Mouse (Mus musculus) erythroblast, embryonic 14.5 days (primary cell): ENCODE data around the gene Whamm. TPM values are rescaled to one million over a fixed set of nuclear protein-coding genes. Genes with fewer than 3 reads are reported as not detected.

Experiments used
- H3K27me3 ChIP-seq: 2 replicates; pipeline ENCODE4 v1.6.1; 2012; ENCODE audit warnings: inconsistent platforms; ENCODE audit not compliant: control insufficient read depth
- H3K36me3 ChIP-seq: 2 replicates; pipeline ENCODE4 v1.6.1; 2012; ENCODE audit warnings: mild to moderate bottlenecking, inconsistent platforms; ENCODE audit not compliant: control insufficient read depth
- H3K4me1 ChIP-seq: 2 replicates; pipeline ENCODE4 v1.6.1; 2012; ENCODE audit warnings: inconsistent platforms; ENCODE audit not compliant: control insufficient read depth
- H3K4me3 ChIP-seq: replicated peaks from 2 replicates; pipeline ENCODE3; 2012; ENCODE audit warnings: moderate library complexity, mild to moderate bottlenecking, inconsistent platforms
- H3K9me3 ChIP-seq: 2 replicates; pipeline ENCODE4 v1.6.1; 2012; ENCODE audit warnings: low read length, inconsistent platforms, mixed read lengths; ENCODE audit not compliant: control insufficient read depth
- GATA1 ChIP-seq: IDR thresholded peaks from 2 replicates; pipeline ENCODE4 v1.6.1; 2012; ENCODE audit warnings: low read length, inconsistent platforms, mixed read lengths
- TAL1 ChIP-seq: IDR thresholded peaks from 3 replicates; pipeline ENCODE4 v1.6.1; 2012; ENCODE audit warnings: low read length, inconsistent platforms, mixed read lengths
- polyA plus RNA-seq: library from polyadenylated mRNA; stranded (reverse); fragments of >175 nt; gene quantifications from 2 replicates; pipeline ENCODE4 v1.2.3, GENCODE M21; 2012

Gene Whamm
- 3.9 and 4.5 TPM in 2 replicates for polyA plus RNA-seq

DNA sequence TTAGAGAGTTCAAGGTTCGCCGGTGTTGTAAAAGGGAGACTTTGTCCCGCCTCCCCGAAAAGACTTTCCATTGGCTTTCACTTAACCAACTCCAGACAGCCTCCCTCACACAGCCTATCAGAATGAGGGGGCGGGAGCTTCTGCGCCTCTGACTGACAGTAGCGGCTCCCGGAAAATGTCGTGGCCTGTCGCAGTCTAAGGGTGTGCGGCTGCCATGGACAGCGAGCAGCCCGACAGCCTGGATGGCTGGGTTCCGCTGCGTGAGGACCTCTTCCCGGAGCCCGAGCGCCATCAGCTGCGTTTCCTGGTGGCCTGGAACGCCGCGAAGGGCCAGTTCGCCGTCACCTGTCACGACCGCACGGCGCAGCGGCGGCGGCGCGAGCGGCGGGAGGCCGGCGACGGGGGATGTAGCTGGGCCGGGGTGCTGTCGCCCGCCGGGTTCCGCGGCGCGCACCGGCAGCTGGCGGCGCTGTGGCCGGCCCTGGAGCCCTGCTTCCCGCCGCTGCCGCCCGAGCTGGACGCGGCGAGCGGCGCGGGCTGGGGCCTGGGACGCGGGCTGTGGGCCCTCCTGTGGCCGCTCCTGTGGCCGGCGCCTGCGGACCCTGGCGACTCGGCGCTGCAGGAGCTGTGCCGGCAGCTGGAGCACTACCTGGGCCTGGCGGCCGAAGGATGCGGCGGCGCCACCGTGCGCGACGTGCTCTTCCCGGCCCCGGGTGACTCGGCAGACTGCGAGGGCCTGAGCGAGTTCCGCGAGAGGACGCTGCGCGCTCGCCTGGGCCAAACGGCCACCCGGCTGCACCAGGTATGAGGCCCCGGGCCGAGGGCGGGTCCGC is at the start of gene Whamm:
TSS of gene Whamm (plus strand) at position 159 of the 833 bp plus-strand sequence.
- no peaks in the 10 kb centered on the region for H3K27me3 ChIP-seq
- H3K9me3 ChIP-seq, result no peaks in the 10 kb centered on the region
- H3K36me3 ChIP-seq, result peaks cover 29% of the 10 kb centered on the region
- TF ChIP-seq TAL1 (no peak), GATA1 (no peak)
- H3K4me3 ChIP-seq, result peak within 1 kb of the TSS; percentile 89
- H3K4me1 ChIP-seq, result peaks cover 37% of the 10 kb centered on the region

DNA sequence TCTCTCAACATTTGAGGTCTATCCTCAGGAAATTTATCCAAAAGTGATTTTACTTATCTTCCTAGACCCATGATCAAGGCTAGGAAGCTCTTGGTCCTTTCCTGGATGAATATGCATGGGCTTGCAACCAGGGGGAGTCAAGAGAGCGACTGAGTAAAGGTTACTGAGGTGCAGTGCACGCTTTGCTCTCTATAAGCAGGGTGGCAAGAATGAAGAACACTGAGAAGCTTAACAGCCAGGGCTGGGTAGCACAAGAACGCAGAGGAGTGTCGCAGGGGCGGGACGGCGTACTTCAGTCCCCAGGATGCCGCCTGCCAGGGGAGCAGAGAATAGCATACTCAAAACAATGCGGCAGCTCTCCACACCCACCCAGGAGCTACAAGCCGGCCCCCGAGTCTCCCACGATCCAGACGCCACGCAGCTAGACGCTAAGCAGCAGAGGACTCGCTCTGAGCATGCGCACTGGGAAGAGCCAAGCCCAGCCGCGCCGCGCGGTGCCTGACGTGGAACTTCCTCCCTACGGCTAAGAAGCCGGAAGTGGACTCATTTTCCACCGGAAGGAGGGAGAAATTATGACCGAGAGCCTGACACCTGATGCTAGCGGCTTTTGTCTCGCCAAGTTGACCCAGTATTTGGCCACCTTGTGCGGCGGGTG is 47.9 kb upstream of the Whamm start:
- TF ChIP-seq TAL1, result no peak
- TF ChIP-seq GATA1, result no peak
- H3K4me3 ChIP-seq, result peak overlapping the region; percentile 82

DNA sequence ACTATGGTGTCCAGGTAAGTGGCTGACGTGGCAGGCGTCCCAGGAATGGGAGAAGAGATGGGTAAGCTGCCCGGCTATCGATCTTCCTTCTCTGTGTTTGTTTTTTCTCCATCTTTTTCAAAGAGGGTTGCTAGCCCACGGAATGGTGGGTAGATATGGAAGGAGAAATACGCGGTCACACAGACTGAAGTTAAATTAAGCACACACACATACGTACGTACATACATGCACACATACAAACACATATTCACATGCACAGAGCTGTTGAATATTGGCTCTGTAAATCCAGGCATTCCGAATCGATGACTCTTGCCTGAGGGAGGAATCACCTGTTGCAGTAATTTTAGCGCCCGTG is 47.4 kb upstream of the Whamm start:
- Histone ChIP-seq H3K27me3 (peaks cover 6% of the 10 kb centered on the region; the same call in 1 of the 2 replicates), H3K36me3 (peaks cover 28% of the 10 kb centered on the region), H3K9me3 (no peaks in the 10 kb centered on the region), H3K4me3 (peak overlapping the region; percentile 82), H3K4me1 (peaks cover 23% of the 10 kb centered on the region)
- TF ChIP-seq TAL1 (no peak), GATA1 (no peak)

More for the DNA sequence above, 47.9 kb upstream of the Whamm start:
- no peaks in the 10 kb centered on the region for H3K9me3 ChIP-seq
- H3K36me3 ChIP-seq, result peaks cover 23% of the 10 kb centered on the region
- peaks cover 23% of the 10 kb centered on the region for H3K4me1 ChIP-seq
- H3K27me3 ChIP-seq, result peaks cover 6% of the 10 kb centered on the region; the same call in 1 of the 2 replicates

DNA sequence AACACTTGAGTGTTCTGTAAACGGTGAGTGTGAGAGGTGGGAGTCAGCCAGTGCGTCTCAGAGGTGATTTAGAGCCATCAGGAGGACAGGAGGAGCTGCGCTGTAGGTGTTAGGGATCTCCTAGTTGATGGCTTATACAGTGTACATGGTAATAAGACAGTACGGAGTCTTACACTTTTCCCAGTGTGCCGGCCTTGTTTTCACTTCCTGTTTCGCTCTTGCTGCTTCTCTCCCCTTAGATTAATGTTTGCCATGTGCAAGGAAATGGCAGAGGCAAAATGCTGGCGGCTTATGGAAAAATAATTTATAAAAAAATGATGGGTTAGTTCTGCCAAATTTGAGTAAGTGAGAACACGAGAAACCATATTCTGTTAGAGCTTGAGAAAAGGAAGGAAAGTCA is 42.1 kb upstream of the Whamm start:
- TF ChIP-seq TAL1 (no peak), GATA1 (no peak)
- peaks cover under 1% of the 10 kb centered on the region for H3K9me3 ChIP-seq
- no peaks in the 10 kb centered on the region for H3K27me3 ChIP-seq
- H3K4me1 ChIP-seq, result peaks cover 11% of the 10 kb centered on the region
- H3K4me3 ChIP-seq, result no peak overlapping the region
- peaks cover 79% of the 10 kb centered on the region for H3K36me3 ChIP-seq

DNA sequence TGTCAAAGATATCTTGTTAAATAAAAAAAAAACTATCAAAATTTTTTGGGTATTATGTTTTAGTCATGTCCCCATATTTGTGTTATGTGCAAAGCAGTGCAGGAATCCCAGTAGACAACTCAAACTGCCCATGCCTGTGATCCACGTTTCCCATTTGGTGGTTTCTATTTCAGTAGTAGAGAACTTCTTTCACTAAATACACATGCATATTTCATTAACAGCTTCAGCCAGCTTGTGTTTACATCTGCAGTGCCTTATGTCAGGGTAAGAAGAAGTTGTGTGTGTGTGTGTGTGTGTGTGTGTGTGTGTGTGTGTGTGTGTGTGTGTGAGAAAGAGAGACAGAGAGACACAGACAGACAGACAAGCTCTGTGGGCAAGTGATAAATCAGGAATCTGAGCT is 39.6 kb upstream of the Whamm start:
- peaks cover 90% of the 10 kb centered on the region for H3K36me3 ChIP-seq
- peaks cover 5% of the 10 kb centered on the region for H3K9me3 ChIP-seq
- H3K4me1 ChIP-seq, result peaks cover 3% of the 10 kb centered on the region; the same call in 1 of the 2 replicates
- no peaks in the 10 kb centered on the region for H3K27me3 ChIP-seq
- TF ChIP-seq GATA1 (no peak), TAL1 (no peak)
- H3K4me3 ChIP-seq, result no peak overlapping the region

DNA sequence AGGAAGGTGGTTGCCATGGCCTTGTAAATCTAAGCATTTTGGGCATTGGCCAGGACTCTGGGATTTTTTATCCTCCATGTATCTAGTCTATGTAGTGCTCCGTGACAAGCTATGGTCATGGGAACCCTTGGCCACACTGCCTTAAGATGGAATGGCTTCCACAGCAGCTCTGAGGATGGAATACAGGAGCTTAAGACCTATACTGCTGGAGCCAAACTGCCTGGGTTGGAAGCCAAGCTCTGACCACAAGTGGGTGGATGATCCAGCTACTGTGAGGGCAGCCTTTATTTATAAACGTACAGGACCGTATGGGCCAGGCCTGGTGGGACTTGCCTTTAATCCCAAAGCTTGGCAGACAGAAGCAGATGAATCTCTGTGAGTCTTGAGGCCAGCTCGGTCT is 34.6 kb upstream of the Whamm start:
- peaks cover 44% of the 10 kb centered on the region for H3K36me3 ChIP-seq
- no peak overlapping the region for H3K4me3 ChIP-seq
- H3K4me1 ChIP-seq, result peaks cover 19% of the 10 kb centered on the region
- TF ChIP-seq TAL1 (no peak), GATA1 (no peak)
- H3K27me3 ChIP-seq, result peaks cover 4% of the 10 kb centered on the region
- peaks cover 5% of the 10 kb centered on the region for H3K9me3 ChIP-seq

DNA sequence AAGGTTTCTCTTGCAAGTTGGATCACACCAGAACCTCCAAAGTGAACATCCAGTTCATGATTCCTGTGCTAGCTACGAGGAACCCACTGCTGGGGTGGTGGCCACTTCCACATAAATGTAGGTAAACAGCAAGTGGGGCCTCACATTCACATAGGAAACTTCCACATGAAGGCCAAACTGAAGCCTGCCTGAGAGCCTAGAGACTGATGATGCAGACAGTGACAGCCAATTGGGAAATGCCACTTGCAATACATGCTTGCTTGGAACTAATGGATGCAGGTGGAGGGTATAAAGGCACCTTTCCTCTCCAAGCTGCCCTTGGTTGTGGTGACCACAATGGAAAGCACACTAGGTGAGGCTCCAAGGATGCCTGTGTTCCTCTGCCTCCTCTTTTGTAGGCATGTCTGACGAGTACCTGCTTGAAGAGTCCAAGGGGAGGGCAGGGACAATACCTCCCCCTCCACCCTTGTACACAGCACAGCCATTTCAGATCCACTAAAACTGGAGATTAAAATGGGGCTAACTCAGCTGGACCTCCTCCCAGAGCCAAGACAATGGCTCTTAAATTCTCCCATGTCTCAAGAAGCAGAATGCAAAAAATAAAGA is 32.9 kb upstream of the Whamm start:
- peaks cover 5% of the 10 kb centered on the region for H3K9me3 ChIP-seq

DNA sequence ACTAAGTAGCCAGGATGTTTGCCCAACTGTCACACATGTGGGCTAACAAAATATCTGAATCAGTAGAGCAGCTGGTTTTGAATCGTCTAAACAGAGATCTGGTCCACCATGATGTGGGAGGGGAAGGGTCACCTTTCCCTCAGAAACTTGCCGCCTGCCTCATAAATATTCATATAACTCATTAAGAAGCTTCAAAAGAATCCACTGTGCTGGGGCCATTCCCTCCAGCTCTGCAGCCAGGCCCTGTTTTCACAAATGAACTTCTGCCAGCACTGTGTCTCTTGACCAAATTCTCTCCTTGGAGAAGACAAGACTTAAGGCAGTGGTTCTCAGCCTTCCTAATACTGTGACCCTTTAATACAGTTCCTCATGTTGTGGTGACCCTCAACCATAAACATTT is 31.5 kb upstream of the Whamm start:
- TF ChIP-seq GATA1 (no peak), TAL1 (no peak)

More for the DNA sequence above, 32.9 kb upstream of the Whamm start:
- no peak overlapping the region for H3K4me3 ChIP-seq
- H3K27me3 ChIP-seq, result peaks cover 4% of the 10 kb centered on the region
- TF ChIP-seq GATA1, result no peak
- no peak for TF ChIP-seq TAL1
- peaks cover 19% of the 10 kb centered on the region for H3K4me1 ChIP-seq
- peaks cover 27% of the 10 kb centered on the region for H3K36me3 ChIP-seq

DNA sequence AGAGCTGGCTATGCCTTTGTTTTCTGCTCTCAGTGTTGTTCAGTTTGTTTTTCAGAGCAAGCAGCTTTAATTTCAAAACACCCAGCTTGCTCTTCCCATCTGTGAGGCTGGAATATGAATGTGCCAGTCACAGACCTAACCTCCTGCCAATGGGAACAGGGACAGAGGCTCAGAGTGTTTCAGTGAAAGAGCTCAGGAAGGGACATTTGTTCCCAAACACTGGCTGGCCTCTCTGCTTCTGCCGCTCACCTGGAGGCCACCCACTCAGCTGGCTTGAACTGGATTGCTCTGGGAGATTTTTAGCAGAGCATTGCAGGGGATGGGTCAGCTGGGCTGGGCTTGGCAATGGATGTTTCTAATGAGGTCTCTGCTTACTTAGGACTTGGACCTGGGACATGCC is 30.1 kb upstream of the Whamm start:
- peaks cover 19% of the 10 kb centered on the region for H3K4me1 ChIP-seq
- no peak for TF ChIP-seq TAL1
- TF ChIP-seq GATA1, result no peak
- peaks cover 4% of the 10 kb centered on the region for H3K27me3 ChIP-seq
- no peak overlapping the region for H3K4me3 ChIP-seq
- H3K9me3 ChIP-seq, result no peaks in the 10 kb centered on the region
- no peaks in the 10 kb centered on the region for H3K36me3 ChIP-seq

More for the DNA sequence above, 31.5 kb upstream of the Whamm start:
- Histone ChIP-seq H3K4me1 (peaks cover 19% of the 10 kb centered on the region), H3K4me3 (no peak overlapping the region), H3K36me3 (peaks cover 13% of the 10 kb centered on the region), H3K9me3 (no peaks in the 10 kb centered on the region), H3K27me3 (peaks cover 4% of the 10 kb centered on the region)
